Mouse (Mus musculus): Measurements from ENCODE around the gene Zswim3. TPM values are rescaled to one million over a fixed set of nuclear protein-coding genes. Genes with fewer than 3 reads are reported as not detected.

The Zswim3 gene
- total RNA-seq, 2 experiments from 2014 or later, result 4.2 to 5.3 TPM

Other genes with a start within 250 kb of the Zswim3 start
- under 1 TPM in 1 of 2 experiments, not detected in 1; 0.74 TPM for gene Wfdc2, start 242.7 kb upstream of the Zswim3 start, total RNA-seq (2021)
- gene Spint3, start 231.6 kb upstream of the Zswim3 start, total RNA-seq (2021), result not detected
- under 1 TPM; 0.38 to 0.40 TPM for gene Wfdc6a, start 219.7 kb upstream of the Zswim3 start, total RNA-seq (2021)
- not detected for gene Eppin, start 211.5 kb upstream of the Zswim3 start, total RNA-seq (2021)
- not detected for gene Wfdc6b, start 191.6 kb upstream of the Zswim3 start, total RNA-seq (2021)
- not detected for gene Wfdc8, start 191.5 kb upstream of the Zswim3 start, total RNA-seq (2021)
- not detected for gene Wfdc16, start 166.3 kb upstream of the Zswim3 start, total RNA-seq (2021)
- not detected for gene Wfdc10, start 149.1 kb upstream of the Zswim3 start, total RNA-seq (2021)
- gene Wfdc9, start 148.5 kb upstream of the Zswim3 start, total RNA-seq (2021), result not detected
- gene Wfdc11, start 131.0 kb upstream of the Zswim3 start, total RNA-seq (2021), result not detected
- not detected for gene Wfdc13, start 120.0 kb upstream of the Zswim3 start, total RNA-seq (2021)
- gene Spint4, start 106.6 kb upstream of the Zswim3 start, total RNA-seq (2021), result not detected
- not detected for gene Spint5, start 89.8 kb upstream of the Zswim3 start, total RNA-seq (2021)
- gene Wfdc3, start 59.2 kb upstream of the Zswim3 start, total RNA-seq (2021), result under 1 TPM; 0.20 to 0.45 TPM
- gene Dnttip1, start 59.1 kb upstream of the Zswim3 start, total RNA-seq (2021), result 10 to 100 TPM; 34.0 to 35.2 TPM
- 1 to 10 TPM; 1.4 to 4.0 TPM for gene Ube2c, start 35.2 kb upstream of the Zswim3 start, total RNA-seq (2021)
- 10 to 100 TPM in 1 of 2 experiments, not detected in 1; 11.3 TPM for gene Tnnc2, start 25.1 kb upstream of the Zswim3 start, total RNA-seq (2021)
- gene Snx21, start 19.3 kb upstream of the Zswim3 start, total RNA-seq (2021), result 10 to 100 TPM; 25.0 to 28.4 TPM
- 10 to 100 TPM; 32.6 to 36.6 TPM for gene Acot8, start 216 bp upstream of the Zswim3 start, total RNA-seq (2021)
- gene Zswim1, start 17.6 kb downstream of the Zswim3 start, total RNA-seq (2021), result 10 to 100 TPM; 11.0 to 11.4 TPM
- gene Spata25, start 23.4 kb downstream of the Zswim3 start, total RNA-seq (2021), result not detected
- 100 to 1,000 TPM; 103 to 106 TPM for gene Ctsa, start 27.8 kb downstream of the Zswim3 start, total RNA-seq (2021)
- 1 to 10 TPM; 1.4 to 1.7 TPM for gene Neurl2, start 28.4 kb downstream of the Zswim3 start, total RNA-seq (2021)
- gene Pltp, start 52.6 kb downstream of the Zswim3 start, total RNA-seq (2021), result 10 to 100 TPM; 22.5 to 55.9 TPM
- gene Pcif1, start 74.2 kb downstream of the Zswim3 start, total RNA-seq (2021), result 10 to 100 TPM; 35.1 to 48.6 TPM
- 10 to 100 TPM; 20.9 to 22.4 TPM for gene Zfp335, start 106.7 kb downstream of the Zswim3 start, total RNA-seq (2021)
- gene Mmp9, start 135.7 kb downstream of the Zswim3 start, total RNA-seq (2021), result 1 to 10 TPM in 1 of 2 experiments, under 1 TPM in 1; 0.89 to 2.7 TPM
- 1 to 10 TPM; 5.2 to 9.0 TPM for gene Slc12a5, start 155.7 kb downstream of the Zswim3 start, total RNA-seq (2021)
- gene Ncoa5, start 229.8 kb downstream of the Zswim3 start, total RNA-seq (2021), result 10 to 100 TPM; 35.7 to 41.6 TPM

Data from adrenal gland, adult 18-20 months (tissue).